Mouse (Mus musculus): ENCODE measurements around the gene Hspe1.
"Not testable (repeated sequence)": the region's sequence is repeated elsewhere in the genome, so short reads cannot be mapped to it uniquely, and the experiment has no call there.

The Hspe1 gene

DNA sequence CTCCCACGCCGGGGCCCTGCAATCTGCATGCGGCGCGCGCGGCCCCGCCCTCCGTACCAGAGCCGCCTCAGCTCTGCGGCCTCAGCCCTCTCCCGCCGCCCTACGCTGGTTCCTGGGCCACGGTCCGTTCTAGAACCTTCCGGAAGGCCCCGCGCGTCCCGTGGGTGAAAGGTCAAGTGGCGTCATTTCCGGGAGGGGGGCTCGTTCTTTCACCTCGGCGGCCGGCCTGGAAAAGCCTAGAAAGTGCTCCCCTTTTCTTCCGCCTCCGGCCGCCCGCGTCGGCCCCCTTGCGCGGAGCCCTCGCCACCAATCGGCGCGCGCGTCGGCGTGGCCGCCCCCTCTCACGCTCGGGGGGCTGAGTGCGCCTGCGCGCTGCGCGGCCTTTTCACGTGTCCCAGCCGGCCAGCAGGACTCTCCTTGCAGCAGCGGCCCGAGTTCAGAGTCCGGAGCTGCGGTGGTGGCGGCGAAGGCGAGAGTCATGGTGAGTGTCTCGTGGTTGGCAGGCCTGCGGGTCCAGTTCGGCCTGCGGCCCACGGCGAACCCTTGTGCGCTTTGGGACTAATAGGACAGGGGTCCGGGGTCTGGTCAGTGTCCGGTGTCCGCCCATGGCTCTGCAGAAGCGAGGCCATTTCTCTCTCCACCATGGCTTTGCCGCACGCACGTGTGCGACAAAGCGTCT lies at the start of gene Hspe1, which contains the start of gene Hspd1:
TSS of gene Hspe1 (plus strand) at position 201 of the 679 bp plus-strand sequence.
TSS of gene Hspd1 (minus strand) at position 312 of the 679 bp plus-strand sequence.
- DNase-seq: peak; percentile 98

DNA sequence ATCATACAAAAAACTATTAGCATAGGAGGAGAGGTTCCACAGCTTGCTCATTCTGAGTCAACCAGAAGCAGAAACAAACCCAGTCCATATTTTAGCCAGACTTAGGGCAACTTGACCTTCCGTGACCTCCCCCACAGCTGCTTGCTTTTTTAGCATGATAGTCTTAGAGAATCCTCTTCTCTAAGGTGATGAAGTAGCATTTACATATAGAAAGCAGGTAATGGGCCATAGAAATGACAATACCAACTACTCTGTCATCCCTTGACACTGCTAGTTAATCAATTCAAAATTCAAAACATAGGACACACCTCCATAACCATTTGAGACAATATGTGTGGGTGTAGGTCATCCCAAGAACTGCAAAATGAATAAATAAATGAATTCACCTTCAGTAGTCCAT lies 48.0 kb upstream of the Hspe1 start:
- DNase-seq: no peak

DNA sequence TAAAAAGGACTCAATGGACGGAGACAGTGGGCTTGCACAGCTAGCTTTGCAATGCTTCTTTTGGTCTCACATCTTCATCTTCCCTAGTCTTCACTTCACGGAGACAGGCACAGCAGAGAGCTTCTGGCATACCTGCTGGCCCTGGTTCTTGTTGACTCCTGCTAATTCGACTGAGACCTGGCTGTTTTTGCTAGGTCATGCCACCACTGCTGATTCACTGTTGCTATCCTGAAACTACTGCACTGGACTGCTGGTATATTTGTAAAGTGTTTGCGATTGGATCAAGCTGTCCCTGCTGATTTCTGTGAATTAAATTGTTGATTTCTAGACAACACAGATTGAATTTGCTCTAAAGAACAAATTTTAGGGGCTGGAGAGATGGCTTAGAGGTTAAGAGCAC lies 46.2 kb upstream of the Hspe1 start:
- DNase-seq: no peak

DNA sequence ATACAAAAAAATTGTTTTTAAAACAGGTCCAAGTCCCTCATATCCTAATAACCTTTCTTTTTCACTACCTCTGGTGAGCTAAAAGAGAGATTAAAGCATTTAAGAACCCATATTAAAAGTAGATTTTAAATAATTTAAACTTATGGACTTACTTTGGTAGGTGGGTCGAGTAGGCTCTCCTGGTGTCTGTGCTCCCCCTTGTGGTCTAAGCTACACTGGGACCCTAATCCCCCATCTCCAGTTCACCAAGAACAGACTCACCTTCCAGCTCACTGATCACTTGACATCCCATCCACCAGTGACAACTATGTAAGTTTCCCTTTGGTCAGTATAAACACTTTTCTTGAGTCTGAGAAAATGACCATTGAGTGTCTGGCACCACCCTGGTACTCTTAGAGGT lies 45.7 kb upstream of the Hspe1 start:
- peak in 1 of 2 experiments; percentile 20 for DNase-seq

DNA sequence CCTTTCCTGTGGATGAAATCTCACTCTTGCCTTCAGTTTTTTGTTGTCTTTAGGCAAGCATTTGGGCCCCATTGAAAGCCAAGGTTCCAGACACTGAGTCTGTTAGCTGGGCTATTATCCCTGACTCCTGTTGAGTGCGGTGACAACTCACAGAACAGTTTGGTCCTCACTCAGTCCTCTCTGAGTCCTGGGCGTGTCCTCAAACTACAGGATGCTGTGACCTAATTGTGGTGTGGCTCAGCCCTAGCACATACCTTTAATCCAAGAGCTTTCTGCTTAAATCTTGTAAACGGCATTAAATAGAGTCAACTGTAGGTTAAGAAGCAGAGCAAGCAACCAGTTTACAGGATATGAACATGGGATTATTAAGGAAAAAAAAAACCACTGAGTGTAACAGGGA lies 44.8 kb upstream of the Hspe1 start:
- no peak for DNase-seq

DNA sequence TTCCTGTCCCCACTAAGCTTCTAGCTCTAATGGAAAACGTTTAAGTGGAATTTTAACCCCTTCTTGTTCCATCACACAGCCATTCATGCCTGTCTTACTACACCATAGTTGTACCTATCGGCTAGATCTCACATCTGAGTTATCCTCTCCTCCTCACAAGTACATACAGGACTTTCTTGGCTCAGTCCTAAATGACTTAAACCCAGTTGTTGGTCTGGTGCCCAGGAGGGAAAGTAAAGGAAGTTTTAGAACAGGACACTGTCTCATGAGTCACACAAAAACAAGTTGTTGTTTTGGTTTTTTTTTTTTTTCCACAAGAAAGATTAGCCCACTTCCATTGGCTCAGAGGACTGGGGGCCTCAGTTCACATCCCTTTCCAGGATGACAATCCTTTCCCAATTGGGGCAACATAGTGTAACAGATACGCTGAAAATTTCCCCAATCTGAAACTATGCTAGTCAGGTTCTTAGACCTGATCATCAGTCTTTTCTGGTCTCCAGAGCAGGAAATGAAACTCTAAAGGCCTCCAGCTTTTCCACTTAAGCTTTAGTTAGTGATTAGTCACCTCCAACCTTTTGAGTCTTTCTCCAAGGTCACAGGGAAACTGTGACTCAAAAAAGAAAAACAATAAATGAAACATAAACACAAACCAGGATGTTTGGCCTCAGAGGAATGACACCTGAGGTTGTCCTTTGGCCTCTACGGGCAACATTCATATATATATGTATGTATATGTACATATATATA lies 38.9 kb upstream of the Hspe1 start:
- DNase-seq: no peak

DNA sequence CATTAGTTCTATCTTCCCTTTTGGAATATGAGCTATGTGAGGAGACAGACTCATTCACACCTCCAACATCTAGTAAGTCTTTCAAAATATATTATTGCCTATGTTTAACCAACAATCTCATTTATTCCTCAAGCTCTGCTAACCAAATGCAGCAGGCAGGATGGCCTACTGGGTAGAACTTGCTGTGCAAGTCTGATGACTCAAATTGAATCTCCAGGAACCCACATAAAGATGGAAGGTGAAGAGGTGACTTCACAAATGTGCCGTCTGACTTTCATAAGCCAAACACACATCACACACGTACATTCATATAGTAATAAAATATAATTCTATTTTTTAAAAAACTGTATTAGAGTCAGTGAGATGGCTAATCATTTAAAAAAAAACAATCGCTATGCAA lies 36.3 kb upstream of the Hspe1 start:
- no peak for DNase-seq

DNA sequence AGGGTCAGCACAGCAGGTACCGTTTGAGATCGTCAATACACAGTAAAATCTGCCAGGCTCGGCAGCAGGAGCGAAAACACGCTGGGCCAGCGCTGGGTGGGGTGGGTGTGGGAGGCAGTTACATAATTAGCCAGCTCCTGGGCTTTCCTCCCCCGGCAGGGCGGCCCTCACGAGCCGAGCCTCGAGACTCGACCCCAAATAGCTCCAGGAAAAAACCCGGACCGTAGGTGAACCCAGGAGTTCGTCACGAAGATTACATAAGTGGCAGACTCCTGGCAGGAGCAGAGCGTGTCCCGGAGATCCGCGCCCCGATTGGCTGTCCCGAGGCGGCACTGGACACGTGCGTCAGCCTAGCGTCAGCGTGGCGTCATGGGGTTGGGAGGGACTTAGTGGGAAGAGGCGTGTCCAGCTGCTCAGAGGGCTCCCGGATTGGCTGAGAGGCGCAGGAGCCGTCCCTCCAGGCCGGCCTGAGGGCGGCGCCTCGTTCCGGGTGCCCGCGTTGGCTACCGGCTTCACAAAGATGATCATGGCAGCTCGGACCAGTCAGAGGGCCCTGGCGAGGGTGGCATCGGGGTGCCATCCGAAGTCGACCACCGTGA lies 35.5 kb upstream of the Hspe1 start, which contains the start of gene Coq10b:
TSS of gene Coq10b (plus strand) at position 416 of the 599 bp plus-strand sequence.
- DNase-seq: peak; percentile 99

DNA sequence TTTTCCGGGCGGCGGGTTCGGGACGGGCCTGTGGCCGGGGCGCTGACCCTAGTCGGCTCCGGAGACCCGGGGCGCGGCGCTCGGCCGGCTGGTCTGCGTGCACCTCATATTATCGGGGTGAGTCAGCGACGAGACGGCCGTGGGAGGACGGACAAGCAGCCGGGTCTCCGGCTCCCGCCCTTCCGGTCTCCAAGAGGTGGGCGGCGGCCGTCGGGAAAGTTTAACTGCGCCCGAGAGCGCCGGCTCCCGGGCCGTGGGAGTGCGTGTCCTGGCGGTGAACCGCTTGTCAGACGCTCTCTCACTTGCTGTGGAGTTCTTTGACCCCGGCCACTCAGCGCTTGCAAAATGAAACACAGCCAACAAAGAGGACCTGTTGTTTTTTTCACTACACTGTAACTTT lies 34.9 kb upstream of the Hspe1 start:
- DNase-seq: no peak

DNA sequence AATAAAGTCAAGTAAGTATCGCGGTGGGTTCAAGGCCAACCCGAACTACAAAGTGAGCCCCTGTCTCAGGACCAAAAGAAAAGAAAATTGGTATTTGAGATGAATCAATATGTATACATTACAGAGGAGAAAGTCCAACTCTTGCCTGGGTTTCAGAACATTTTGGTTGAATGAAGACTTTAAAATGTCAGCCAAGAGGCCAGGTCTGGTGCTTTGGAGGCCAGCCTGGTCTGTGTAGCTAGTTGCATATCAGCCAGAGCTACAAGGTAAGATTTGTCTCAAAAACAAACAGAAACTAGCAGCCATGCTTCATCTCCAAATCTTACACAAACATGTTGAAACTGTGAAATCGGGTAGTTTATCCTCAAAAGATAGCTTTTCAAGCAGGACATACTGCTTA lies 34.3 kb upstream of the Hspe1 start:
- no peak for DNase-seq

DNA sequence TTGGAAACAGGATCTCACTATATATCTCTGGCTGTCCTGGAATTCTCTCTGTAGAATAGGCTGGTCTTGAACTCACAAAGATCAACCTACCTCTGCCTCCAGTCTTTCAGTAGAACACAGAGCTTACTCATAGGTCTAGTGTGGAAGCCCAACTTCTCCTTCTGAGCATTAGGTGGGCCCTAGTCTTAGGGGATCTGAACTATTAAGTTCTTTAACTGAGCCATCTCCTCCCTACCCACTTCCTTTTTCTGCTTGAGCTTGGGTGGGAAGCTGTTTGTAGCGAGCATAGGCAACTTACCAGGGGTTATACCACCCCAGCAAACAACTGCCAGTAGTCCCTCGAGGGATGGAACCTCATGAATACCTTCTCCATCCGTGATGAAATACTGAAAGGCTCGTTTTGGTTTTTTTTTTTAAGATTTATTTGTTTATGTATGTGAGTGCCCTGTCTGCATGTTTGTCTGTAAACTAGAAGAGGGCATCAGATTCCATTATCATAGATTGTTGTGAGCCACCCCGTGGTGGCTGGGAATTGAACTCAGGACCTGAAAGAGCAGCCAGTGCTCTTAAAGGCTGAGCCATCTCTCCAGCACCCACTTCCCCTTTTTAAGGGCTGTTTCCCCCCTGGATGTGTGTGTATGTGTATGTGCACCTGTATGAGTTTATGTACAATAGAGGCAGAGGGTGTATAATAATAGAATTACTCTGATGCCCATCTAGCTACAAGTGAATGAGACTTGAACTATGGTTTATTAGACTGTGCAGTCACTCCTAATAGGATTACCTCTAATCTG lies 32.4 kb upstream of the Hspe1 start:
- DNase-seq: no peak

DNA sequence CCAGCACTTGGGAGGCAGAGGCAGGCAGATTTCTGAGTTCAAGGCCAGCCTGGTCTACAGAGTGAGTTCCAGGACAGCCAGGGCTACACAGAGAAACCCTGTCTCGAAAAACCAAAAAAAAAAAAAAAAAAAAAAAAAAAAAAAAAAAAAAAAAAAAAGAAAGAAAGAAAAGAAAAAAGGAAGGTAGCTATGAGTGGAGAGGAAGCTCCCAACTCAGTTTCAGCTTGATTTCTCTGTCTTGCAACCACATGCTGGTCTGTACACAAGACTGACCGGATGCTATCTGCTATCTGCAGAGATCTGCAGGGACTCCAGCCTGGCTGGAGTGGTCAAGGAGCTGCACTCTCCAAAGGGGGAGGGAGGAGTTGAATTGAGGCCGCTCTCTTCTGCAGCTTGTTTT lies 29.5 kb upstream of the Hspe1 start:
- DNase-seq: not testable (repeated sequence)

DNA sequence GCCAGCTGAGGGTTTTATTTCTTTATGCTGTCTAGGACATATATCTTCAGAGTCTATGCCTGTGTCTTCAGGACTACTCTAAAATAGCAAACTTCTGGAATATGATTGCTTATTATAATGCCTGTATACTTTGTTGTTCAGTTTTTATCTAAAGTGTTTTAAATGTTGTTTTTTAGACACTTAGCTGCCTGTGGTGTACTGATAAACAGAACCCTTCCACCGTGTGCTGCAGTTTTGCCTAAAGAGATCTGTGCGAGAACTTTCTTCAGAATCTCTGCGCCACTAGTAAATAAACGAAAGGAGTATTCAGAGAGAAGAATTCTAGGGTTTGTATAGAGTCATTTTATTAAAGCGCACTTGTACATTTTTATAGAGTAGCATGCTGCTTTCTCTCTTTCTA lies 26.8 kb upstream of the Hspe1 start:
- no peak for DNase-seq

DNA sequence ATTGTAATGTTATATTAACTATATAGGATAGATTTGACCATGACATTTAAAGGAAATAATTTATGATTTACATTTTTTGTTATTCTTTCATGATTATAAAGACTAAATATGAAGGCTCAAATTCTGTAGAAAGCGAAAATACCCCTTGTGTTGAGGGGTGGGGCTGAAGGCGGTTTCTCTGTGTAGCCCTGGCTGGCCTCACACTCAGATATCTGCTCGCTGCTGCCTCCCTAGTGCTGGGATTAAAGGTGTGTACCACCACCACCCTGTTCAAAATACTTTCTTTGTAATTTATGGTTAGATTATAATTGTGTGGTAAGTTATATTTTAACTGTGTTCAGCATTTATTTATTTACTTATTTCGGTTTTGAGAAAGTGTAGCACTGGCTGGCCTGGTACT lies 26.2 kb upstream of the Hspe1 start:
- DNase-seq: no peak

DNA sequence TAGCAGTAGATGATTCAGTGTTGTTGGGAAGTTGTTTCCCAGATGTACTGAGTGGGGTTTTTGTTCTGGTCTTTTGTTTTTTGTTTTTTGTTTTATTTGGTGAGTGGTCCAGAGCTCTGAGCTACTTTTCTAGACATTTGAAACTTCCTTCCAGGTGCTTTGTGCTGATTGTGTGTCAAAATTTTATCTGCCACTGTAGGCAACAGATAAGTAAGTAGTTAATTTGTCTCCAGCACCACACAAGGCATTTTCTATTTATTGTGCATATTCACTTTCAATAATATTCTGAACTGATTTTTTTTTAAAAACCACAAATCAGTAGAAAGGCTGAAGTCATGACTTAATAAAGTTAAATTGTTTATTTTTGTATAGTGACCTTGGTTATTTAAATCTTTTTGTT lies 15.6 kb upstream of the Hspe1 start:
- not testable (repeated sequence) for DNase-seq

DNA sequence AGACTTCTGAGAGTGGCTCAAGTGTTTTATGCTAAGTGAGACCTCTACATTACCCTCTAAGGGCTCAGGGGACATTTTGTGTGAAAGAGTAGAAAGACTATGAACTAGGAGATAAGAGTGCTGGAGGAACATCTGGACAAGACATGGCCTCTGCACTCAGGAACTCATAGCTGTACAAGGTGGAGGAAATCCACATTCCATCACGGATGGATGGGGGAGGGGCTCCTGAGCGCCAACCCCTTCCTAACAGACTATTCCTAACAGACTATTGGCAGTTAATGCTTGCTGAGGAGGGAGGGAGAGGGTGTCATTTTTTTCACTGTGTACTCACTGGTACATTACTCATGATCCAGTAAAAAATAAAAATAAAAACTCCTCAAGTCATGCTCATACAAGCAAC lies 13.2 kb upstream of the Hspe1 start:
- DNase-seq: no peak

DNA sequence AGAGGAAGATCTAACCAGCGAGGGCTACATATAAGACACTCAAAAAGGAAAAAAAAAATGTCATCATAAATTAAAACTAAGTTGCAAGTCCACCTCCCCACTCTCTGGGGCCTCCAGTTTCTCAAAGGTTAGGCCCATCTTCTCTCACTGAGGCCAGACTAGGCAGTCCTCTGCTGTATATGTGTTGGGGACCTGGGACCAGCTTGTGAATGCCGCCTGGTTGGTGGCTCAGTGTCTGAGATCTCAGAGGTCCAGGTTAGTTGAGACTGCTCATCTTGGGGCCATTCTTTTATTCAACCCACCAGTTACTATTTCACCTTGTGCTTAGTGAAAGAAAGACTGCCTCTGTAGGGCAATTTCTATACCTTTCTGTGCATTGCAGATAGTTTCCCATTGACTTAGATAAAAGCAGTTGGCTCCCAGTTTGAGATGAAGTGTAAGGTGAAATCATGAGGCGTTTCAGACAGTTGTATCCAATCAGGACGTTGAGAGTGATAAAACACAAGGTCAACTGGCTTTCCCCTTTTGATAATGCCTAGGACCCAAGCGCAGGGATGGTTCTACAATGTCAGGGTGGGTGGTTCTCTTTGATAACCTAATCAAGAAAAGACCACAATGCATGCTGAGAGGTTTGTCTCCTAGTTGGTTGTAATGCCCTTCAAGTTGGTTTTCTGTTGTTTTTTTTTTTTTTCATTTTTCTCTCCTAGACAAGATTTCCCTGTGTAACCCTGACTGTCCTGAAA lies 12.1 kb upstream of the Hspe1 start:
- DNase-seq: no peak

DNA sequence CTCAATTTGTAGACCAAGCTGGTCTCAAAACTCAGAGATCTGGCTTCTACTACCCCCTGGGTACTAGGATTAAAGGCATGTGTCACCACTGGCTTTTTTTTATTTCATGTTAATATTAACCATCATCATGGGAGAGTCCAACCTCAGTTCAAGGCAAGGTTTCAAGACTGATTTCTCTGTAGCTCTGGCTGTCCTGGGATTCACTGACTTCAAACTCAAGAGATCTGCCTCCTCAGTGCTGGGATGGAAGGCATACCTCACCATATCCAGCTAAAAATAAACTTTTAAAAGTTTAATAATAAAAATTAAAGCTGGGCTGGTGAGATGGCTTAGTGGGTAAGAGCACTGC lies 11.6 kb upstream of the Hspe1 start:
- DNase-seq: no peak

DNA sequence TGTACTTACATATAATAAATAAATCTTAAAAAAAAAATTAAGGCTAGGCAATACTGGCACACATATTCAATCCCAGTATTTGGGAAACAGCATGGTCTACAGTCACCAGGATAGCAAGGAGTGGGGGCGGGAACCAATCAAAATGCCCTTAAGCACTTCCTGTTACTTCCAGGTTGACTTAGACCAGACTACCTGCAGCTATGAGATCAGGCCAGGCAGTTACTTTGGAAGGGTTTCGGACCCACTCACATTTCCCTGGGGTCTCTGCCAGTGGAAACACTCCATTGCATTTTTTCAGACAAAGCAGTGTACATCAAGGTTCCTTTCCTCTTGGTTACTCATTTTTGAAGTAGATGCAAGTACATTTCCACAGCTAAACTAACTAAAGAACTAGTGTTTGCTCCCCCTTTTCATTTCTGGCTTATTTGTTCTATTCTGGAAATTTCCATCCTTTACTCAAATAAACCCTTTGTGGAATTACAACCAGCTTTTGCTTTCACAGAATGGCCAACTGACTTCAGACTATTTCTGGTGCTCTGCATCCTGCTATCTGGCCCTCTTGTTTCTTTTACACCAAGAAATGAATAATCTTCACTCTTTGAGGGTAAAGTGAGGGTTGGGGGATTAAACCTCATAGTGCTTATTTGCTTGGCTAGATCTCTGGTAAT lies 10.9 kb upstream of the Hspe1 start:
- no peak for DNase-seq

DNA sequence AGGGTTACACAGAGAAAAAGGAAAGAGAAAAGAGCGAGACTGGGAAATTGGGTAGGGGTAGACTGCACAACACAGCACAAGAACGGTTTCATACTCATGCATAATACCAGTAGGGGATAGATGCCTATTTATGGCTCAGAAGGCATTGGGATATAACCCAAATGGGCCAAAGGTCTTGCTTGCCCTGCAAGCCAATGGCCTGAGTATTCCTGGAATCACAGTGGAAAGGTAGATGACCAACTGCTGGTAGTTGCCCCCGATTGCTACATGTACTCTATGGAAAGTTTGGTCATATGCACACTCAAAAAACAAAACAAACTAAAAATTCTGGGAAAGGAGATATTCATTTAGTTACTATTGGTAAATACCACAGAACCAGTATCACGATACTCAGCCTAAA lies 8.3 kb upstream of the Hspe1 start:
- DNase-seq: no peak

DNA sequence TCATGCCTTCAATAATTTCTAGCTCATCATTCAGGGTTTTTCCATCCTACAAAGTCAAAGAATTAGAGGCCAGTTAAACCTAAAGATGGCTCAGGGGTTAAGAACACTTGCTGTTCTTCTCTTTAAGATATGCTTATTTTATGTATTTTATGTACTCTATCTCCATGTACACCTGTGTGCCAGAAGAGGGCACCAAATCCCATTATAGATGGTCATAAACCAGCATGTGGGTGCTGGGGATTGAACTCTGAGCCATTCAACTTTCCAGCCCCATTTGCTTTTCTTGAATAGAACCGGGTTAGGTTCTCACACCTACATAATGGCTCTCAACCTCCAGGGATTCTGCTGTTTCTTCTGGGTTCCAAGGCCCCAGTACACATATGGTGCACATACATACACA lies 5.8 kb upstream of the Hspe1 start:
- DNase-seq: no peak

DNA sequence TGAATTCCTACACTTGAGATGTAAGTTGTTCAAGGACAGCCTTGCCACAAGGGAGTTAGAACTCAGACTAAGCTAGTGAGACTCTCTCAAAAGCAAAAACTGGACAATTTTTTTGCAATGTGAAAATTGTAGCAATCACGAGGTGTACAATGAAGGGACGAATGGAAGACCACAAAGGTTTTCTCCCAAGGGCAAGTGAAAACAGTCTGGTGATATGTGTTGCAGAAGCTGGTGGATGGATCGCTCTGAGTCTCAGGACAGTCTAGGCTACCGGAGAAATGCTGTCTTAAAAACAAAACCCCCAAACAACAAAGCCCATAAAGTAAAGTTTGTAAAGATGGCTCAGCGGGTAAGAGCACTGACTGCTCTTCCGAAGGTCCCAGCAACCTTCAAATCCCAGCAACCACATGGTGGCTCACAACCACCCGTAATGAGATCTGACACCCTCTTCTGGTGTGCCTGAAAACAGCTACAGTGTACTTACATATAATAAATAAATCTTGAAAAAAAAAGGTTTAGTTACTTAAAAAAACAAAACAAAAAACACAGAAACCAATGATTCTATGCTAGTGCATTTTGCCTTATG lies 2.1 kb upstream of the Hspe1 start:
- DNase-seq: no peak
